Mouse (Mus musculus) bone marrow, adult 2 months (tissue): ENCODE results near the gene Prpf40b.

Experiments used
- CTCF ChIP-seq: fragments of 200-500 bp; IDR thresholded peaks from 2 replicates; pipeline ENCODE4 v1.5.1; 2011; ENCODE audit warnings: low read length, control low read depth; ENCODE audit not compliant: control insufficient read depth, insufficient read depth
- POLR2A ChIP-seq: fragments of 200-500 bp; IDR thresholded peaks from 2 replicates; pipeline ENCODE4 v1.6.1; 2011; ENCODE audit warnings: low read depth, mild to moderate bottlenecking, control low read depth, low read length, borderline replicate concordance; ENCODE audit not compliant: control insufficient read depth

DNA sequence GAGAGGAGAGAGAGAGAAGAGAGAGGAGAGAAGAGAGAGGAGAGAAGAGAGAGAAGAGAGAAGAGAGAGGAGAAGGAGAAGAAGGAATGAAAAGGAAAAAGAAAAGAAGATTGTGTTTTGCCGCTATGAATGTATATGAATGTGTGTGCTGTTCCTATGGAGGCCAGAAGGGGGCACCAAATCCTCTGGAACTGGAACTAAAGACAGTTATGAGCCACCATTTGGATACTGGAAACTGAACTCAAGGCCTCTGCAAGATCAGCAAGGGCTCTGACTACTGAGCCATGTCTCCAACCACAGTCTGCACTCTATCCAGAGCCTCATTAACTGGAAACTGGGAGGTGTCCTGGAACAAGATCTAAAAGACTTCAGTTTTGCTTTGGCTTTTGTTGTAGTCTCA is 32.1 kb downstream of the Prpf40b start:
- TF ChIP-seq CTCF (peak; percentile 50), POLR2A (no peak)
